Mouse (Mus musculus) kidney, postnatal 10 days (tissue): ENCODE measurements at regions not wholly inside any gene's neighbourhood (a gene's known extent, or its start where the extent isn't known, plus 50 kb on each side); places are given as distances from the start of the nearest gene placed in this dataset.
"Not testable (repeated sequence)": the region's sequence is repeated elsewhere in the genome, so short reads cannot be mapped to it uniquely, and the experiment has no call there.

Experiments
- DNase-seq: peaks from one replicate; pipeline ENCODE4 v3.0.0; 2021; ENCODE audit warnings: mixed read lengths

DNA sequence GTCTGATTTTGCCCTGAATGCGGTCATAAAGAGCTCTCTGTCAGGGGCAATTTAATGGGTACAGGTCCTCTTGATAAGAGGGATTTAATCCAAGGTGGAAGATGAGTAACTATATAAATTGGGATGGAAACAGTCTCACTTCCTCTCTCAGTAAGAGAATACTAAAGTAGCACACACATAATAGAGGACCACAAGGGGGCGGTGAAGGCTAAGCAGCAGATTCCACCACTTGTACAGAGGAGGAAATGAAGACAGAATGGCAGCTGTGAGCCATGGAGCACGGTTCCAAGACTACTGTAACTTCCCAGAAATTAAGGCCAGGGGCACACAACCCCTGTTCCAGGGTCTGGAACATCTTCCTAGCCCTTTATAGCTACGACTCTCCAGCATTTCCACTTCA, 262.6 kb upstream of the Ywhaq start:
- peak; percentile 39 for DNase-seq

DNA sequence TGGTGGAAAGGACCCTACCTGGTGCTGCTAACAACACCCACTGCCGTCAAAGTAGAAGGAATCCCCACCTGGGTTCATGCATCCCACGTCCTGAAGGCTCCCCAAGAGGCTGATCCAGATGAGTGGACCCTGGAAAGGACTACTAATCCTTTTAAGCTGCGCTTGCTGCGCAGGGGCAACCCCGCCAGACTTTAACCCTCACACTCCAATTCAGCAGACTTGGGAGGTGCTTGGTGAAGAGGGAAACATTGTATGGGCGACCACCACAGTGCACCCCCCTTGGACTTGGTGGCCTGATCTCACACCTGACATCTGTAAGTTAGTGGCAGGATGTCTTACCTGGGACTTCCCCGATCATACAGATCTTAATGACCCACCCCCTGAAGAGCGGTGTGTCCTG, 231.9 kb upstream of the Ywhaq start:
- not testable (repeated sequence) for DNase-seq

DNA sequence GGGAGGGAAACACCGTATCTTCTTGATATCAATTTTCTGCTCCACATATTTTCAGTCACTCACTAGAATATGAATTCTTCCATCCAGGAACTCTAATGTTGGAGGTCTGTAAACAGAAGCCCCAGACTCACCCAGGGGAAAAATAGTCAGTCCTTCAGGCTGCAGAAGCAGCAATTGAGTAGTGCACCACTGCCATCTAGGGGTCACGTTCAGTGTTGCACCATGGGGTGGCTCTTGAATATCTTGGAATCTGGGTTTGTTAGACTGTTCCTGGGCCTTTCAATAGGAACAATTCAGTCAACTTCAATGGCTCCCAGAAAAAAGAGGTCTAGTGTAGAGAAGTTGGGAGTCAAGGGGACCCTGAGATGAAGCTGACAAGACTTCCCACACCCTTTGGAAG, 196.3 kb upstream of the Ywhaq start:
- peak; percentile 75 for DNase-seq

DNA sequence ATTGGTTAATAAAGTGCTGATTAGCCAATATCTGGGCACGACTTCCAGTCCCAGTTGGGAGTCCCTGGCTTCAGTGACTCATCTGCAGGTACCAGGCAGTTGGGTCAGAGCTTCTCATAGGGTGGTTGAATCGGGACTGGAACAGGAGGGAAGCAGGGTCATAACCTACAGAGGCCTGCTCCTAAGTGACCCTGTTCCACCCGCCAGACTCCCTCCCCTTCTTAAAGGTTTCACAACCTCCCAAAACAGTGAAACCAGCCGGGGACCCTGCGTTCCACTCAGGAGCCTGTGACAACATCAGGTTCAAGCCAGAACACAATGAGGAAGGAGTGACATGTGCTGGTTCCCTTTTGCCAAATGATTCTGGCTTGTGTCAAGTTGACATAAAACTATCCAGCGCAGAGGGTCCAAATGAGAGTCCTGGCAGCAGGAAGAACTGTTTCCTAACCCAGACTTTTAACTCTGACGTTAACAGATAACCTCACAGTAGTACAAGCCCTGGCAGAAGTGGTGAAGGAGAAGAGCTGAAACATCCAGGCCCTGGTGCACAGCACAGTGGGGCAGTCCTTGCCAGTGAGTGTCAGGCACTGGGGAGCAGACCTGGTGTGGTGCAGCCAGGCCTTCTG, 151.1 kb upstream of the Ywhaq start:
- no peak for DNase-seq

DNA sequence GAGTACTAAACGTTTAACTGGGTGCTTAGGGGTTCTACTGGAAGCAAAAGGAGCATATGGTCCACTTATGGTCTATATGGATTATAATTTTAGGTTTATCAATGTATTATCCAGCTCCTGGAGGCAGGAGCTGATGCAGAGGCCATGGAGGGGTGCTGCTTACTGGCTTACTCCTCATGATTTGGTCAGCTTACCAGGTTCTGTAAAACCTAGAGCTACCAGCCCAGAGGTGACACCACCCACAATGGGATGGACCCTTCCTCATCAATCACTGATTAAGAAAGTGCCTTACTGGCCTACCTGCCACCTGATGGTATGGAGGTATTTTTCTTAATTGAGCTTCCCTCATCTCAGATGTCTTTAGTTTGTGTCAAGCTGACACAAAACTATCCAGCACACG, 126.5 kb upstream of the Ywhaq start:
- DNase-seq, result not testable (repeated sequence)

DNA sequence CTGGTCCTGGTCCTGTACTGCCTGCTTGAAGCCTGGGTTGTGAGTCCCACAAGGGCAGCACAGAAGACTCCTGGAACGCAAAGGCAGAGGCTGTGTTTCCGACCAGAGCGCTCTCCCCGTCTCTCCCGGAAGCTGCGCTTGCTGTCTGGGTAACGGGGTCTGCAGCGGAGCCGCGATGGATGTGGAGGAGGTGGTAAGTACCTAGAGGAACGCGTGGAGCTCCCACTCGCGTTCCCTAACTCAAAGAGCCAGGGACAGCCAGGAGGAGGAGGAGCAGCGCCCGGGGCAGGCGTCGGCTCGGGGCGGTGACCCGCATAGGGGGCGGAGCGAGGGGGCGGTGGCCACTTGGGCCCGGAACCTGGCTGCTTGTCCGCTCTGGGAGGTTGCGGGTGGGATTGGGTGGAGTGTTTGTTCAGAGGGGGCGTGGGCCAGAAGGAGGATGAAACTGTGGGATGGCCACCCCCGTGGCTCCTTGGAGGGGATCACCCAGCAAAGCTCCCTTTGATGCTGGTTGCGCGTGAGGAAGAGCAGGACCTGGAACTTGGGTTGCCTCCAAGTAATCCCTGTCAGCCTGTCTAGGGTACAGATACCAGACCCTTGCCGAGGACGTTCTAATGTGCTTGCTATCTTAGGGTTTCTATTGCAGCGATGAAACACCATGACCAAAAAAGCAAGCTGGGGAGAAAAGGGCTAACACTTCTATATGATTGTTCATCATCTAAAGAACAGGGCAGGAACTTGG, 125.9 kb upstream of the Ywhaq start:
- DNase-seq, result peak; percentile 78

DNA sequence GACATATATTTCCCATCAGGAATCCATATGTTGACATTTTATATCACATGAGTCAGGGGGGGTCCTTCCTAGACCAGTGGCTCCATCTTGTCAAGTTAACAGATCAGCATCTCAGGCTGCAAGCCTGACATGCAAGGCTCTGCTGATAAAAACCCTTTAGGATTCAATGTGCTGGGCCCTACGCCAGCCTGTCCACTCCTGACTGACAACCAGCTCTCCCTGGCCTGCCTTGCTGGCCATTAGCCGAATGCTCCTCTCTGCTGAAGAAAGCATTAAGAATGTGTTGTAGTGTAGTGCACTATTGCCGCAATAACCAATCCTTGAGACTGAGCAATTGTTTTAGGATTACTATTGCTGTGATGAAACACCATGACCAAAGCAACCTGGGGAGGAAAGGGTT, 114.3 kb upstream of the Ywhaq start:
- DNase-seq, result no peak

DNA sequence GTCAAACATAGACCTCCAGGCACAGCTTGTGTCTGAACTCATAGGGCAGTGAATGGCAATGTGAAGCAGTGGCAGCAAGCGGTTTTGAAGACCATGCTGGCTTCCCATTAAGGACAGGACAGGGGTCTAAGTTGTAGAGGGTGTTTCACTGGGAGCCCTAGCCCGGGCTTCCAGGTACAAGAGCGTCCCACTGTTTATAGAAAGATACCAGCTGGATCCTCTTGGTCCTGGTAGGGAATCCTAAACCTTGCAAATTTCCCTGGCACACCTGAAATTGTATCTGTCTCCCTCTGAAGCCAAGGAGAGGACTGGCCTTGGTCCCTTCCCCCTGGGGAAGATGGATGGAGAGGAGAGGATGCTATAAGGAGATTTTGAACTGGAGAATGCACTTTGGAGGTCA, 111.9 kb upstream of the Ywhaq start:
- not testable (repeated sequence) for DNase-seq

DNA sequence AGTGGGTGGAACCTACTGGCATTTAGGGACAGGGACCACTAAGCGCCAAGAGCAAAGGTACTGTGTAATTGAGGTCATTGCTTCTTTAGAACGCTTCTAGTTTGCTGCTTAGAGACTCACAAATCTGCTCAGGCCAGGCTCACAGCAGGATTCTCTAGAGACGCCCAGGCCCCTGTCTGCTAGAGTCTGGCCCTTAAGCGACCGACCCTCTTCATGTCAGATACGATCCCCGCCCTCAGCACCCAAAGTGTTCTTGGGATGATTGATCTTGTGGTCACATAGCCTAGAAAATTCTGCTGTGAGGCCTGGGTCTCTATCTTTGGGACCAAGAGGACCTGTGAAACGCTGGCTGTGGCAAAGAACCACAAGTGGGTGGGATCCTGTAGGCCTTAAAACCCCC, 109.9 kb upstream of the Ywhaq start:
- DNase-seq, result not testable (repeated sequence)

DNA sequence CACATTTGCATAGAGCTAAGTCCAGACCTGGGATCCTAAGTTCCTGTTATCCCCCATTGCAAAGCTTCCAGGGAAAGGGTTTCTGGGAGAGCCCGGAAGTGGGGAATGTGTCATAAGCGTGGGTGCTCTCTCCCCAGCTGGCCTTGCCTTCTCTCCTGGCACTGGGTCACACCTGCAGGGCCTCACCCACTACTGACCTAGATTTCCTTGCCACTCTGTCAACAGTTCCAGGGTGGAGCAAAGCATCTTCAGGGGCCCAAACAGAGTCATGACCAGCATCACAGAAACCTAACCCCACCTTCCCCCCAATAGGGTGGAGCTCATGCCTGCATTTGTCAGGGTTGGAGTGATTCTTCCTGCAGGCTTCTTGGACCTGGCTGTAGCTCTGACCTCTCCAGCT, 109.5 kb upstream of the Ywhaq start:
- not testable (repeated sequence) for DNase-seq

DNA sequence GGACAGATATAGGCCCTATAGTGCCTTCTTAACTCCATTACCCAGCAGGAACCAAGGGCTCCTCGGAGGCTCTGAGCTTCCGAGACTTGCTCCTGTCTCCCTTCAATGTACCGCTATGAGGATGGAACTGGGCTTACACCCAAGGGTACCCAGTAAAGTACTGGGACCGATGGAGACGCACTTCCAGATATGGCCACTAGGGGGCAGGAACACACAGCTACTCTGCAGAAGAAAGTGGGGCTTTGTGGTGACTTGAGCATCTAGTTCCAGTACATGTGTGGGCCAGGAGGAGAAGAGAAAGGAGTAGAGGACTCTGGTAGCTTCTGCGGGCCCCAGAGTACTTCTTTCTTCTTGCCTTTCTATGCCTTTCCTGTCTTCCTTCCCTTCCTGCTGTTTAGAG, 108.1 kb upstream of the Ywhaq start:
- not testable (repeated sequence) for DNase-seq

DNA sequence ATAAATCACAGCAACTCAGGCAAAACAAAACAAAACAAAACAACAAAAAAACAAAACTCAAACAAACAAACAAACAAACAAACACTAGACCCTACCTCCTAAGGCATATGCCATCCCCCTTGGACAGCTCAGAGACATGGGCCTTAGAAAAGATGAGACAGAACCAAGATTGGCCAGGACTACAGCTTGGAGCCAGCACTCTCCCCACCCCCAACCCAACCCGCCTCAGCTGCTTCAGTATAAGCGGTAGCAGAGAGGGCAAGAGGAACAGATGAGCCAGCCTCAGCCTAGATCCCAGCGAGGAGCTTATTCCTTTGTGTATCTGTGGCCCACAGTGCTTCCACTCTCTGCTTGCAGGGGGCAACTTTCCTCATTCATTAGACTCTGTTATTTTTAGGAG, 105.2 kb upstream of the Ywhaq start:
- DNase-seq, result no peak

DNA sequence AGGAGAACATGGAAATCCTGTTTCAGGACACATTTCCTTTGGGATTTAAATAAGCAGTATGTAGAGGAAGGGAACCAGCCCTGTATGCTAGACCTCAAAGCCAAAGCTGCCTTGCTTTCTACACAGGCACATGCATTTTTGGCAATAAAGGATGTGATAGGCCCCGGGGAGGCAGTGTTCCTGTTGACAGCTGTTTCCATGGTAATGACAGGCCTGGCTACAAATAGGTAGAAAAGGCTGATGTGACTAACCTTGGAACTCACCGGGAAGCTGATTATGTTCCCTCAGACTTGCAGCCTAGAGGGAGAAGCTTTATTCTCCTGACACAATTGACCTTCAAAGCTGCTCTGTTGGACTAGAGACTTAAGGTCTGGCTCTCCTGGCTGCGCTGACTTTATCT, 101.6 kb upstream of the Ywhaq start:
- no peak for DNase-seq

DNA sequence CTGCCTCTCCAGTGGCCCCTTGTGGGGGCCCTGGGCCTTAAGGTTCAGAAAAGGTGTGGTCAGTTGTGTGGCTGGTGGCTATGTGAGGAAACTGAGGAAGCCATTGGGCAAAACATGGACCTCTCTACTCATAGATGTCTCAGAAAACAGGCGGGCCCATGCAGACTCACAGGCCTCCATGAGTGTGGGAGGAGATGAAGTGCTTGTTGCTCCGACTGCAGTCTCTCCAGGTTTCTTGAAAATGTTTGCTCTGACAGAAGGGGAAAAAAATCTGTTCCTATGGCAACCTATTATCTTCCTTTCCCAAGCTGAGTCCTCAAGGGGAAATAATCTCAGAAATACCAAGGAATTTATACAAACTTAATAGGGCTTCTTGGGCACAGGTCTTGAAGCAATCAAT, 95.3 kb upstream of the Ywhaq start:
- no peak for DNase-seq

DNA sequence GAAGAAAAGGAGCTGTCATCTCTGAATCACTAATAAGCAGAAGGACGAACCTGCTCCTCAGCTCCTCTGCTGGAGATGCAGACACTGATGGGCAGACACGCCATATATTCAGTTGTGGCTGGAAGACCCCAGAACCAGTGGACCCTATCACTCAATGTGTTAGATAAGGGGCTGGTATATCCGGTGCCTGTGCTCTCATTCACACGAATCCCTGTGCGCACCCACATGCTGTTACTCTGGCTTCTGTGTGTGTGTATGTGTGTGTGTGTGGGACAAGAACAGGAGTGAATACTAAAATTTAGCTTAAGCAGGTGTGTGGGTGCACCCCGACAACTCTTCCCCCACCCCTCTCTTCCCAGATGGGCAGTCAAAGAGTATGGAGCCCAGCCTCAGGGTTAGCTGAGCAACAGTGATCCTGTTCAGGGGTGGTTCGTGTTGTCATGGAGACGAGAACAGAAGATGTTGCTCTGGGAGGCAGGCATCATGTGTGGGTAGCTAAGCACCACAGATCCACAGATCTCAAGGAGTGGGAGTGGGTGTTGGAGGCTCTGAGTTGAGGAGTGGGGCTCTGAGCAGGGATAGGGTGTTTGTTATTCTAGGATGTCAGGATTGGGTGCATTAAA, 93.7 kb upstream of the Ywhaq start:
- DNase-seq, result no peak

DNA sequence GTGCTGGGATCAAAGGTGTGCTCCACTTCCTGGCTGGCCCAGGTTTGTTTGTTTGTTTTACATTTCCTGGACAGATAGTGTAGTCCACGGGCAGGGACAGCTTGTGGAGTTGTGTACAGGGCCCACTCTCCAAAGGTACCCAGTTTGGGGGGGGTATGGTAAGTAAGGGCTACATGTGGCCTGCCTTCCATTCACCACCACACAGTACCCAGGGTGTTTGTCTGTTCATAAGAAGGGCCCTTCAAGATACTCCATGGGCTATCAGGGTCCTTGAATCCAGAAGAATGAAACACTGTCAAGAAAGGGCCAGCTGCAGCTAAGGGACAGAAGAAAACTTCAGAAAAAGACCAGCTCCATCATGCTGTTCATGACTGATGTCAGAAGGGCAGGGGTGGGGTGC, 89.6 kb upstream of the Ywhaq start:
- DNase-seq, result no peak

DNA sequence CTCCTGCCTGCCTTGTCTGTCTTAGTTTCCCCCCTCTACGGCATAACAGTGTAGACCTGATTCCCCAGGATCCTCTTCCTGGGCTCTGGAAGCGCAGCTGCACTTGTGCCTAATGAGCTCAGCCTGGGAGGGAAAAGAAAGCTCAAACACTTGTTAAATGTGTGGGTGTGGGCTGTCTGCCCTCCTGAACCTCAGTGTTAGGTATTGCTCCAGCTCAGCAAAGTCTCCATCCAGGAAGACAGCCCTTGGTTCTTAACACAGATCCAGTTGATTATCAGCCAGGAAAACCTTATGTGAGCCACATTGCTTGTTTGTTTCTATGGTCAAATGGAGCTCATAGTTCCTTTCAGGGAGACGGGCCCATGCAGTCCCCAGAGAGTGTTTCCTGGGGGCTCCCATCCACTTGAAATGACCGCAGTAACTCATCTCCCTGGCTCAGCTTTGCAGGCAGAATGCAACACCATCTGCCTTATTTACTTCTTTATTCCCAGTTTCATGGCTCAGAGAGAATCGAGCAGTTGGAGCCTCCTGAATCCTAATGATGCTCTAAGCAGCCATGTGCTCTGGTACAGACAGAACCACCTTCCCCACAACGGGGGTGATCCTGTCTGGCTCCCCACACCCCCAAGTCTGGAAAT, 88.4 kb upstream of the Ywhaq start:
- DNase-seq, result no peak

DNA sequence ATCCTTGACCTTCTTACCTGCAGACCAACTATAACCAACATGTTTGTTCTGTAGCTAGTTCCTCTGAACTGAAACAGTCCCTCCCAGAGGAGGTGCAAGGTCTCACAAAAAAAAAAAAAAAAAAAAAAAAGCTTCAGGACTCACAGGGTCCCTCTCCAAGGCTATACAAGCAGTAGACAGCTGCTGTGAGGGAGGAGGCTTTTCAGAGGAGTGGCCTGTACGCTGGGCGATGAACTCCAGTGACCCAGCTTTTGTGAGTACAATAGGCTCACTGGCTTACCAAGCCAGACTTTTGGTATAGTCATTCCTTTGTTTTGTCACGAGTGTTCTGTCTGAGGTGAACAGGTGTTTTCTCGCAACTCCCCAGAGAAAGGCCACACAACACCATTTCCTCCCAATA, 85.8 kb upstream of the Ywhaq start:
- DNase-seq, result no peak

DNA sequence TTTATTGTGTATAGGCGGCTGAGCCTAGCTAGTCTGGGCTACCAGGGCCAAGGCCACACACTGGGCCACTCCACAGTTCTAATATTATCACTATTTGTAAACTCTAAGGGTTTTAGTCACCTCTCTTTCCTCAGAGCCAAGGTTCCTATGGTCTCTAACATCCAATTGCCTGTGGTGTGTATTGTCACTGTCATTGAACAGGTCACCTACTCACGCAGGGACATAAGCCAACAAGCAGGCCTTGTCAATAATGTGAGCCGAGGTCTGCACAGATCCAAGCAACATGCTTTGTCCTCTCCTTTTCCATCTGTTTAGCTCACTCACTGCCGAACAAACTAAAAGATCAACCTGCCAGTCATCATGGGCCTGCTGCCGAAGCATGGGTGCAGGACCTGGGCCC, 79.5 kb upstream of the Ywhaq start:
- DNase-seq, result no peak

DNA sequence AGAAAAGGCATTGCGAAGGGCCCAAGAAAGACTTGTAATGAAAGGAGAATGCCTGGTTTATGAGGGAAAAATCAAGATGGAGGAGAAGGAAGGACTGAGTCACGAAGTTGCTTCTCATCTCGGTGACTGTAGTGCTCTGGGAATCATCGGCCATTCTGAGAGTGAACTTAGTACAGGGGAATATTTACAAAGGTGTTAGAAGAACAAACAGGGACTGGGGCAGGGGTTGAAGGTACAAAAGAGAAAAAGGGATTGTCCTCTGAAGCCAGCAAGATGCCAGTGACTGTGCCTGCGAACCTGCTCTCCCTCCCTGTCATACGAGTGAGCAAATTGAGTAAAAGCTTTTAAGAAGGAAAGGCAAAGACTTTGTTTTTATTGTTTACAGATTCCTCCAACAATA, 78.1 kb upstream of the Ywhaq start:
- no peak for DNase-seq

DNA sequence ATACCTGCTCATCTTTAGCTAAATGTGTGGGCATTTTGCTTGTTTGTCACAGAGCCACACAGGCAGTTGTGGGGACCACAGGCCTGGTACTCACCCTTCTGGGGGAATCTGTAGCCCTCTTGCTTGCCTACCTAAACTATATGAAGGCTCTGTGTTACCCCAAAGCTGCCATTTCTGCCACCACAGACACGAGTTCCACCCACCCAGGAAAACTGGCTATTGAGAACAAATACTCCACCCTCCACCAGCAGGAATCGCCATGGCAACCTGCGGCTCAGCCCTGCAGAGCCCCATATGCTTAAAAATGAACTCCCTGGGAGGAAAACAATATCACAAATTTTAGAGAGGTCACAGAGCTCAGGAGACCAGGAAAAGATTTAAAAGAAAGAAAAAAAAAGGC, 76.0 kb upstream of the Ywhaq start:
- DNase-seq, result no peak

DNA sequence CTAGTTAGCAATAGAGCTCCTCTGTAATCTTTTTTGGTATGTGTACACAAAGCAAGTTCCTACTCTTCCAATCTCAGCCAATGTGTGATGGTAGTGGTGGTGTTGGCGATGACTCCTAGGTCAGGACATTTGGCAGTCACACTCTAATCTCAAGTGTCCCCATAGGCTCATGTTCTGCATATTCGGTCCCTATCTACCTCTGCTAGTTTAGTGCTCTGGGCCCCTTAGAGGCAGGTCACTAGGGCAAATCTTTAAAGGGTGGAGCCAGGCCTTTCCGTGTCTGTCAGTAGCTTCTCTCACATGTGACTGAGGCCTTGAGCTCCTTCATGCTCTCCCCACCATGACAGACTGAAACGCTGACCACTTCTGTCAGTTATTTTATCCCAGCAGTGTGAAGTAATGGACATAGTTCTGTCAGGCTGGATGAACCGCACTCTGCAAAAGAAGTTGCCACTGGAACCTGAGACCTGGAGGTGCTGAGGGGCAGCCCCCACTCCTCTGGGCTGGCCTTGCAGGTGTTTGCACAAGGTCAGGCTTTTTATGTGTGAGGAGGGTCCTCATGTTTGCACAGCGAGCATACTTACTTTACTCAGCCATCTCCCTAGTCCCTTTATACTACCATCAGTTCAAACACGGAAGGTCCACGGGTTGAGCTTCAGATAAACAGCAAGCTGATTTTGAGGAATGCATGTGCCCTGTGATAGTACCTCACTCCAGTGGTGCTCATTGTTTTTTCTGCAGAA, 75.3 kb upstream of the Ywhaq start:
- no peak for DNase-seq

DNA sequence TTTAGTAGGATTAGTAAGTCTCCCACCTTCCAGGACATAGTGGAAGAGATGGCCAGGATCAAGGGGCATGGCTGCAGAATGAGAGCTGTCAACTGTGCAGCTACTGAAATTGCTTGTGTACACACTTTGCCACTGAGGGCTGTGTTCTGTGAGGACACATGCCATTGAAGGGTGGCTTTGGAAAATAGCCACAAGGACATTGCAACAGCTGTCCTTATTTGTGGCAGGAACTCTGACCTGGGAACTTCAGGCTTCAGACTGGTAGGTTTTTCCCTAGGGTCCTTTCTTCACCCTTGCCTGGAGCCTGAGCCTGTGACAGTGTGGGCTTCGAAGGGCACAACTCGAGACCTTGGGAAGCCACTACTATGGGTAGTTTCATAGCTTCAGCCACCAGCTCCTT, 64.2 kb upstream of the Ywhaq start:
- no peak for DNase-seq
